Mouse (Mus musculus) brain, embryonic 14.5 days (tissue): ENCODE measurements at regions not wholly inside any gene's neighbourhood (a gene's known extent, or its start where the extent isn't known, plus 50 kb on each side); places are given as distances from the start of the nearest gene placed in this dataset.

Experiments
- DNase-seq: peaks from one replicate; pipeline ENCODE4 v3.0.0-alpha.2; 2011; ENCODE audit warnings: low read depth
- CTCF ChIP-seq: fragments of 200-500 bp; IDR thresholded peaks from 2 replicates; pipeline ENCODE4 v1.5.1; 2012; ENCODE audit warnings: inconsistent platforms, mild to moderate bottlenecking, moderate library complexity, borderline replicate concordance; ENCODE audit not compliant: insufficient read depth, insufficient read length; ENCODE audit errors: extremely low read depth
- POLR2A ChIP-seq: fragments of 200-500 bp; IDR thresholded peaks from 2 replicates; pipeline ENCODE4 v1.6.1; 2012; ENCODE audit warnings: mild to moderate bottlenecking, inconsistent platforms, borderline replicate concordance; ENCODE audit not compliant: poor library complexity, insufficient read depth, insufficient read length, severe bottlenecking; ENCODE audit errors: extremely low read depth

- DNase-seq, result peak; percentile 81
- TF ChIP-seq POLR2A, result no peak
- peak; percentile 24; the same call in 1 of the 2 replicates for TF ChIP-seq CTCF
Observed at GRCm38 (mm10) chr2:106318695-106319266, 315.4 kb upstream of the Dnajc24 start.

GRCm38 (mm10) chr2:106346781-106347180, 343.4 kb upstream of the Dnajc24 start:
- DNase-seq, result no peak
- TF ChIP-seq CTCF, result no peak
- no peak for TF ChIP-seq POLR2A

GRCm38 (mm10) chr2:106347249-106347648, 343.9 kb upstream of the Dnajc24 start:
- TF ChIP-seq CTCF (no peak), POLR2A (no peak)
- DNase-seq, result no peak

- TF ChIP-seq CTCF, result no peak
- TF ChIP-seq POLR2A, result no peak
- DNase-seq, result no peak
Observed at GRCm38 (mm10) chr2:106355565-106355964, 337.5 kb upstream of the Mpped2 start.

- TF ChIP-seq POLR2A (no peak), CTCF (peak; percentile 92)
- DNase-seq, result peak; percentile 94
Observed at GRCm38 (mm10) chr2:106355984-106356547, 337.0 kb upstream of the Mpped2 start.

- DNase-seq, result no peak
- no peak for TF ChIP-seq CTCF
- TF ChIP-seq POLR2A, result no peak
Observed at GRCm38 (mm10) chr2:106368641-106369040, 324.4 kb upstream of the Mpped2 start.

- peak; percentile 51 for DNase-seq
- TF ChIP-seq CTCF, result no peak
- no peak for TF ChIP-seq POLR2A
Observed at GRCm38 (mm10) chr2:106383415-106384285, 309.4 kb upstream of the Mpped2 start.

GRCm38 (mm10) chr2:106384286-106384595, 308.8 kb upstream of the Mpped2 start:
- DNase-seq, result no peak
- TF ChIP-seq CTCF (no peak), POLR2A (no peak)

GRCm38 (mm10) chr2:106384842-106385241, 308.2 kb upstream of the Mpped2 start:
- TF ChIP-seq POLR2A (no peak), CTCF (no peak)
- peak; percentile 68 for DNase-seq

GRCm38 (mm10) chr2:106412158-106412557, 280.9 kb upstream of the Mpped2 start:
- no peak for DNase-seq
- TF ChIP-seq POLR2A (no peak), CTCF (no peak)

GRCm38 (mm10) chr2:106415474-106416019, 277.5 kb upstream of the Mpped2 start:
- TF ChIP-seq CTCF (no peak), POLR2A (no peak)
- no peak for DNase-seq
